Mouse (Mus musculus): ENCODE data around the gene Ssbp3. TPM values are rescaled to one million over a fixed set of nuclear protein-coding genes. Genes with fewer than 3 reads are reported as not detected.

Ssbp3 gene
- polyA plus RNA-seq, 1 experiment from 2014 or later = 171 TPM

- Histone ChIP-seq H3K27me3 (no peaks in the 10 kb centered on the region), H3K4me1 (0 out of 2 replicates have a peak, but pooled peaks cover 3% of the 10 kb centered on the region), H3K27ac (no peak overlapping the region), H3K4me2 (replicated peaks) (no peak overlapping the region), H3K9me3 (no peaks in the 10 kb centered on the region), H3K36me3 (no peaks in the 10 kb centered on the region), H3K4me3 (no peak overlapping the region), H3K9ac (no peak overlapping the region)
- WGBS = 92% methylated on average over 4 of the region's 4 CpGs
- no peak for ATAC-seq (ENCODE audit: low FRiP score, low read depth)
Observed at GRCm38 (mm10) chr4:107078894-107079293, 168.4 kb downstream of the Ssbp3 start.

DNA sequence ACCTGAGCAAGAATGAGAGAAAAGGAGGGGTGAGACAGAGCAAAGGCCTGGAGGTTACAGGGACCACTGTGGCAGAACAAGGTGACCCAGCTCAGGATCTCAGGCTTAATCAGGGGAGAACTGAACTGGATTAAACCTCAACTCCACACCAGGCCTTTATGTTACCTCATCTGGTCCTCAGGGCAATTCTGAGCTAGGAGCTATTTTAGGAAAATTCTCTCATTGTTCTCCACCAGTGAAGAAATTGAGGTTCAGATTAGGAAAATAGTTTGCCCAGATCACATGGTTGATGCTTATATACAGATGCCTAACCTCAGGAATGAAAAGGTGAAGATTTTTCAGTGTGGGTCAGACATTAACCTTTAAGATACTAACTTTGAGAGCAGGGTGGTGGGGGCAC lies 169.2 kb downstream of the Ssbp3 start:
- Histone ChIP-seq H3K9me3 (no peaks in the 10 kb centered on the region), H3K27me3 (no peaks in the 10 kb centered on the region), H3K9ac (no peak overlapping the region), H3K36me3 (no peaks in the 10 kb centered on the region), H3K4me1 (peaks cover 11% of the 10 kb centered on the region), H3K27ac (no peak overlapping the region), H3K4me3 (no peak overlapping the region), H3K4me2 (replicated peaks) (no peak overlapping the region)
- ATAC-seq (ENCODE audit: low FRiP score, low read depth) = no peak

DNA sequence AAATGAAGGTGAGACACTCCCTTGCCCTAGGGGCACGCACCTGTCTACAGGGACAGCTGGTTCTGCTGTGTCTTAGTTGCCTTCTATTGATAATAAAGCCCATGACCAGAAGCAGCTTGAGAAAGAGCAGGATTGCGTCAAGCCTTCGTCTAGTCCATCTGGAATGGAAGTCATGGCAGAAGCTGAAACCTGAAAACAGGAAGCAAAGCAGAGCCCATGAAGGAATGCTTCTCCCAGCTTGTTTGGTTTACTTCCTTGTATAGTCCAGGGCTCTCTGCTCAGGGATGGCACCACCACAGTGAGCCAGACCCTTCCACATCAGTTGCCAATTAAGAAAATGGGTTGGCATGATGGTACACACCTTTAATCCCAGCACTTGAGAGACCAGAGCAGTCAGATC lies 171.7 kb downstream of the Ssbp3 start:
- H3K4me2 ChIP-seq (replicated peaks) = no peak overlapping the region
- 90% methylated on average over 3 of the region's 3 CpGs for WGBS
- ATAC-seq (ENCODE audit: low FRiP score, low read depth) = no peak
- no peak overlapping the region for H3K4me3 ChIP-seq
- H3K9ac ChIP-seq = no peak overlapping the region
- no peaks in the 10 kb centered on the region for H3K9me3 ChIP-seq
- no peak overlapping the region for H3K27ac ChIP-seq
- peaks cover 18% of the 10 kb centered on the region for H3K4me1 ChIP-seq
- H3K36me3 ChIP-seq = no peaks in the 10 kb centered on the region
- H3K27me3 ChIP-seq = no peaks in the 10 kb centered on the region

GRCm38 (mm10) chr4:107083126-107083525 lies 172.6 kb downstream of the Ssbp3 start:
- H3K4me3 ChIP-seq = no peak overlapping the region
- H3K9me3 ChIP-seq = no peaks in the 10 kb centered on the region
- peaks cover 18% of the 10 kb centered on the region for H3K4me1 ChIP-seq
- 89% methylated on average over 4 of the region's 4 CpGs for WGBS
- H3K9ac ChIP-seq = no peak overlapping the region
- no peak for ATAC-seq (ENCODE audit: low FRiP score, low read depth)
- H3K36me3 ChIP-seq = no peaks in the 10 kb centered on the region
- H3K27ac ChIP-seq = no peak overlapping the region
- no peaks in the 10 kb centered on the region for H3K27me3 ChIP-seq
- H3K4me2 ChIP-seq (replicated peaks) = no peak overlapping the region

GRCm38 (mm10) chr4:107084343-107084742 lies 173.8 kb downstream of the Ssbp3 start:
- no peaks in the 10 kb centered on the region for H3K36me3 ChIP-seq
- H3K9me3 ChIP-seq = no peaks in the 10 kb centered on the region
- H3K4me1 ChIP-seq = peaks cover 18% of the 10 kb centered on the region
- peak; percentile 15; the same call in 1 of the 2 replicates for ATAC-seq (ENCODE audit: low FRiP score, low read depth)
- H3K27me3 ChIP-seq = no peaks in the 10 kb centered on the region
- no peak overlapping the region for H3K9ac ChIP-seq
- H3K4me3 ChIP-seq = no peak overlapping the region
- no peak overlapping the region for H3K4me2 ChIP-seq (replicated peaks)
- H3K27ac ChIP-seq = no peak overlapping the region
- WGBS = 61% methylated on average over 1 of the region's 1 CpGs

DNA sequence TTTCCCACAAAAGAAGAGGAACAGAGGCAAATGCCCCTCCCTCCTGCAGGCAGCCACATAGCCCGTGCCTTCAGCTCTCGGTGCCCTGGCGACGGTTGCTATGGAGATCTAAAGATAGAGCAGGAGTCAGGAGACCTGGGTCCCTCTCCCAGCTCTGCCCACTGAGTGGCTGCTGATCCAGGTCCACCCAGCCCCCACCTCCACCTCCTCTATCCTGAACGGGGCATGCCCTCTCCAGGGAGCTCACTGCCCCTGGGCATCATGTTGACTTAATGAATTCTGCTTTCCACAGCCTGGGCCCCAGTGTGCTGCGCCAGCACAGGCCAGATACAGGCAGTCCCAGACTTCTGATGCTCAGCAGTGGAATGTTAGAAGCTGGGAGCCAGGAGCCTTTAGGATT lies 174.4 kb downstream of the Ssbp3 start:
- H3K4me3 ChIP-seq = no peak overlapping the region
- H3K4me1 ChIP-seq = peaks cover 18% of the 10 kb centered on the region
- WGBS = 17% methylated on average over 6 of the region's 6 CpGs
- peak overlapping the region; percentile 10; the same call in 1 of the 2 replicates for H3K27ac ChIP-seq
- no peaks in the 10 kb centered on the region for H3K9me3 ChIP-seq
- no peaks in the 10 kb centered on the region for H3K36me3 ChIP-seq
- H3K9ac ChIP-seq = no peak overlapping the region
- no peaks in the 10 kb centered on the region for H3K27me3 ChIP-seq
- peak; percentile 61; the same call in 1 of the 2 replicates for ATAC-seq (ENCODE audit: low FRiP score, low read depth)
- no peak overlapping the region for H3K4me2 ChIP-seq (replicated peaks)

DNA sequence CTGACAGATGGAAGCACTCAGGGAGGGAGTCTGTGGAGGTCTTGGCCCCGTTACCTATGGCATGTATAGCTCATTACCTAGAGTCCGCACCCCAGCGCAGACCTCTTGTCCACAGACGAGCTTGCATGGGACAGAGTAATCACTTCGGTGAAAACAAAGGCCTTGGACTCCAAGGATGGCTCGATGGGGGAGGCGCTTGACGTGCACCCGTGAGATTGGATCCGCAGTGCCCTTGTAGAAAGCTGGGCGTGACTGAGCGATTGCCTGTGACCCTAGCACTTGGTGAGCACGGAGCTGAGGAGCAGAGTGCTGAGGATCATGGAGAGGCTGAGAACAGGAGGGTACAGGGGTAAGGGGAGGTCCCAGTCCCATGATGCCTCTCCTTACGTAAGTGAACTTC lies 181.2 kb downstream of the Ssbp3 start:
- peaks cover 25% of the 10 kb centered on the region for H3K4me1 ChIP-seq
- 76% methylated on average over 14 of the region's 14 CpGs for WGBS

GRCm38 (mm10) chr4:107094484-107095187 lies 184.1 kb downstream of the Ssbp3 start:
- Histone ChIP-seq H3K4me1 (peaks cover 39% of the 10 kb centered on the region), H3K27ac (no peak overlapping the region), H3K36me3 (no peaks in the 10 kb centered on the region), H3K9ac (no peak overlapping the region), H3K4me2 (replicated peaks) (no peak overlapping the region), H3K4me3 (no peak overlapping the region), H3K9me3 (no peaks in the 10 kb centered on the region), H3K27me3 (no peaks in the 10 kb centered on the region)
- no peak for ATAC-seq (ENCODE audit: low FRiP score, low read depth)
- 68% methylated on average over 16 of the region's 16 CpGs for WGBS

More for the DNA sequence above, 181.2 kb downstream of the Ssbp3 start:
- Histone ChIP-seq H3K4me2 (replicated peaks) (no peak overlapping the region), H3K9ac (no peak overlapping the region), H3K27ac (no peak overlapping the region), H3K36me3 (no peaks in the 10 kb centered on the region), H3K27me3 (no peaks in the 10 kb centered on the region), H3K9me3 (no peaks in the 10 kb centered on the region), H3K4me3 (no peak overlapping the region)
- no peak for ATAC-seq (ENCODE audit: low FRiP score, low read depth)

DNA sequence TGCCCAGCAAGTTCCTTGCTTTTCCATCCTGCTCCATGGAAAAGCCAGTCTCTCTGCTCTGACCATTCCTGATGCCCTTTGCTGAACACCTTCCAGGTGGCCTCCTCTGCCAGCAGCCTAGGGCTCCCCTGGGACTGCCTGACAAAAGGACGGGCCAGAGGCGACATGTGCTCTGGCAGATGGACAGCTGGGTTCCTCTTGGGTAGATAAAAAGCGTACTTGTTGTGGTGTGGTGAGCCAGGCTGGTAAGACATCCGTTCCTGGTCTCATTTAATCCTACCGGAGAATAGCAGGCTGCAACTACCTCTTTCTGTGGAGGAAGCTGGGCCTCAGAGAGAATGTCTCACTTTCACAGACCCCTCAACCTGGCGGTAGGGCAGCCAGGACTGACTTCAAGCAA lies 185.5 kb downstream of the Ssbp3 start:
- Histone ChIP-seq H3K4me2 (replicated peaks) (no peak overlapping the region), H3K4me1 (peaks cover 39% of the 10 kb centered on the region), H3K9me3 (no peaks in the 10 kb centered on the region), H3K27ac (no peak overlapping the region; the same call in 1 of the 2 replicates), H3K4me3 (no peak overlapping the region), H3K27me3 (no peaks in the 10 kb centered on the region), H3K9ac (no peak overlapping the region), H3K36me3 (no peaks in the 10 kb centered on the region)
- 37% methylated on average over 6 of the region's 6 CpGs for WGBS
- ATAC-seq (ENCODE audit: low FRiP score, low read depth) = no peak

- ATAC-seq (ENCODE audit: low FRiP score, low read depth) = no peak
- peak within 1 kb of the TSS; percentile 23; the same call in 1 of the 2 replicates for H3K4me2 ChIP-seq (replicated peaks)
- 46% methylated on average over 16 of the region's 16 CpGs for WGBS
Observed at GRCm38 (mm10) chr4:107096841-107097373, 186.4 kb downstream of the Ssbp3 start, which contains the start of gene Cdcp2. Gene Cdcp2 (plus strand): TSS chr4:107096891.

GRCm38 (mm10) chr4:107097871-107098270 lies 187.4 kb downstream of the Ssbp3 start:
- no peaks in the 10 kb centered on the region for H3K27me3 ChIP-seq
- no peak overlapping the region for H3K9ac ChIP-seq
- H3K36me3 ChIP-seq = no peaks in the 10 kb centered on the region
- H3K4me2 ChIP-seq (replicated peaks) = peak overlapping the region; percentile 23; the same call in 1 of the 2 replicates
- H3K9me3 ChIP-seq = no peaks in the 10 kb centered on the region
- H3K4me1 ChIP-seq = peaks cover 37% of the 10 kb centered on the region
- no peak overlapping the region for H3K4me3 ChIP-seq
- no peak overlapping the region for H3K27ac ChIP-seq
- WGBS = 36% methylated on average over 15 of the region's 15 CpGs
- no peak for ATAC-seq (ENCODE audit: low FRiP score, low read depth)

More at GRCm38 (mm10) chr4:107096841-107097373, 186.4 kb downstream of the Ssbp3 start, which contains the start of gene Cdcp2:
- Histone ChIP-seq H3K9me3 (no peaks in the 10 kb centered on the region), H3K4me1 (peaks cover 39% of the 10 kb centered on the region), H3K4me3 (no peak within 1 kb of the TSS), H3K9ac (no peak within 1 kb of the TSS; the same call in 1 of the 2 replicates), H3K27me3 (no peaks in the 10 kb centered on the region), H3K36me3 (no peaks in the 10 kb centered on the region), H3K27ac (no peak within 1 kb of the TSS; the same call in 1 of the 2 replicates)

DNA sequence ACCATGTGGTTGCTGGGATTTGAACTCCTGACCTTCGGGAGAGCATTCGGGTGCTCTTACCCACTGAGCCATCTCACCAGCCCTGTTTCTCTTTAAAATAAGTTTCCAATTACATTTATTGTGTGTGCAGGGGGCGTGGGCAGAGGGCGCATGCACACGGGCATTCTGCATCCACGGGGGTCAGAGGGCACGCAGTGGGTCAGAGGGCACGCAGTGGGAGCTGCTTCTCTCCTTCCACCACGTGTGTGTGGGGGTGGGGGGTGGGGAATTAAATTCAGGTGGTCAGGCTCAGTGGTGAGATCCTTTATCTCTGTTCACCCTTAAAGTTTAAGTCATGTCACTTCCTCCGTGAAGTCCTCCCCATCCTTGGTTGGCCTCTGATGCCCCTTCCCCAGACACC lies 187.9 kb downstream of the Ssbp3 start:
- H3K27ac ChIP-seq = no peak overlapping the region

More for the DNA sequence above, 187.9 kb downstream of the Ssbp3 start:
- no peak for ATAC-seq (ENCODE audit: low FRiP score, low read depth)
- Histone ChIP-seq H3K4me2 (replicated peaks) (no peak overlapping the region), H3K4me3 (no peak overlapping the region), H3K27me3 (no peaks in the 10 kb centered on the region), H3K36me3 (no peaks in the 10 kb centered on the region), H3K4me1 (peaks cover 32% of the 10 kb centered on the region), H3K9ac (no peak overlapping the region), H3K9me3 (no peaks in the 10 kb centered on the region)
- WGBS = 55% methylated on average over 10 of the region's 10 CpGs

All from limb, embryonic 13.5 days (tissue).